Mouse (Mus musculus) liver, embryonic 13.5 days (tissue): ENCODE results near the gene Olfr517. TPM values are rescaled to one million over a fixed set of nuclear protein-coding genes. Genes with fewer than 3 reads are reported as not detected.

Experiments used
- ATAC-seq: fragments of 200-750 bp; cut with Nextera tagmentation; 2 replicates; pipeline ENCODE4 v1.8.0; 2017; ENCODE audit warnings: low read depth, mild to moderate bottlenecking, moderate number of reproducible peaks, moderate library complexity
- DNase-seq: peaks from one replicate; pipeline ENCODE4 v3.0.0; 2022
- H3K27ac ChIP-seq: fragments of 300-500 bp; sonication (generic); 2 replicates; pipeline ENCODE4 v1.5.1; 2015; ENCODE audit warnings: moderate library complexity, mild to moderate bottlenecking, inconsistent platforms
- H3K27me3 ChIP-seq: fragments of 300-500 bp; sonication (generic); 2 replicates; pipeline ENCODE4 v1.6.1; 2015; ENCODE audit warnings: mild to moderate bottlenecking, inconsistent platforms
- H3K36me3 ChIP-seq: fragments of 300-500 bp; sonication (generic); 2 replicates; pipeline ENCODE4 v1.6.1; 2015; ENCODE audit warnings: mild to moderate bottlenecking, inconsistent platforms
- H3K4me1 ChIP-seq: fragments of 300-500 bp; sonication (generic); replicated peaks from 2 replicates; pipeline ENCODE4 v1.6.1; 2015; ENCODE audit warnings: inconsistent platforms
- H3K4me2 ChIP-seq: fragments of 300-500 bp; sonication (generic); 2 replicates; pipeline ENCODE4 v1.6.1; 2015; ENCODE audit warnings: inconsistent platforms, mild to moderate bottlenecking, moderate library complexity
- H3K4me3 ChIP-seq: fragments of 300-500 bp; sonication (generic); replicated peaks from 2 replicates; pipeline ENCODE4 v1.5.1; 2015; ENCODE audit warnings: mild to moderate bottlenecking, inconsistent platforms
- H3K9ac ChIP-seq: fragments of 300-500 bp; sonication (generic); 2 replicates; pipeline ENCODE4 v1.6.1; 2015; ENCODE audit warnings: mild to moderate bottlenecking, inconsistent platforms
- H3K9me3 ChIP-seq: fragments of 300-500 bp; sonication (generic); replicated peaks from 2 replicates; pipeline ENCODE4 v1.6.1; 2016; ENCODE audit warnings: inconsistent platforms
- WGBS: fragments of 180-500 bp; shearing (Covaris S2); methylation state at CpG from one replicate; pipeline ENCODE4 v1.1.7; 2015; ENCODE audit not compliant: insufficient replicate concordance; 5-methylcytosine and 5-hydroxymethylcytosine counted together
- polyA plus RNA-seq: library from polyadenylated mRNA; unstranded; fragments of >200 nt; fragmentation: Nextera tagmentation; extraction: Ambion mirVana; gene quantifications from 2 replicates; pipeline ENCODE4 v1.2.1, GENCODE M21; 2015

Olfr517 gene
- polyA plus RNA-seq: not detected in 2 replicates

DNA sequence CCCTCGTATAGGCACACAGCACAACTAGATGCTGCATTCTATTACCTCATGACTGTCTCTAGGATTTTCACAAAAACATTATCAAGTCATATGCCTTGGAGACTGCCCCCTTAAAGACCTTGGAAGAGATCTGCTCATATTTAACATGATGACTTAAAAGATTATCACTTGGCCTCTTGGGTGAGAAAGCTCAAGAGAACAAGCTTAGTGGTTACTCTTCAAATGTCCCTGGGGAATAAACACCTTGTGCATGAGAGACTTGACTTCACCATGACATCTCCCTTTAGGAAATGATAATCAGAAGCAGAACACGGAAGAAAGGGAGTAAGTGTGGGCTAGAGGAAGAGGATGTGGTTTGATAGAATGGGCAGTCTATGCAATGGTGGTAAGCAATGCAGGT lies at the start of gene Olfr517:
Gene Olfr517 (minus strand): TSS at position 101 of the 400 bp plus-strand sequence.
- no peaks in the 10 kb centered on the region for H3K4me1 ChIP-seq
- no peaks in the 10 kb centered on the region for H3K9me3 ChIP-seq
- no peak within 1 kb of the TSS for H3K27ac ChIP-seq
- no peaks in the 10 kb centered on the region for H3K27me3 ChIP-seq
- H3K4me2 ChIP-seq: no peak within 1 kb of the TSS
- no peak within 1 kb of the TSS for H3K9ac ChIP-seq
- no peak within 1 kb of the TSS for H3K4me3 ChIP-seq
- WGBS: 40% methylated on average over 2 of the region's 2 CpGs
- H3K36me3 ChIP-seq: no peaks in the 10 kb centered on the region
- DNase-seq (no peak), ATAC-seq (no peak)

DNA sequence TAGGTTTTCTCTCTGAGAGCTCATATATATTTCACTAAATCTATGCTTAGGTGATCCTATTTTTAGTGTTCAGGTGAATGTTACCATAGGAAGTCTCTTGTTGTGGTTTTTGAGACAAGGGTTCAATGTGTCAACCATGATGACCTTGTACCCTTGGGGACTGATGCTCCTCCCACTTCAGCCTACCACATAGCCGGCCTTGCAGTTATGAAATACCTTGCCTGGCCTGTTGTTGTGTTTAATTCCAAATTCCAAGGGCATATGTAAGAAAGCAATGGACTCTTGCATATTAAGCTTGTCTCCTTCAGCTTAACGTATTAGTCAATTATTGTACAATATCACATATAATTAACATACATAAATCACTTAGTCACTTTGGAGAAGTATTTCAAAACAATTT lies 31.8 kb upstream of the Olfr517 start:
- H3K4me3 ChIP-seq: no peak overlapping the region
- 0 out of 2 replicates have a peak, but pooled peaks cover 2% of the 10 kb centered on the region for H3K9me3 ChIP-seq
- no peak overlapping the region for H3K27ac ChIP-seq
- no peaks in the 10 kb centered on the region for H3K4me1 ChIP-seq
- no peaks in the 10 kb centered on the region for H3K27me3 ChIP-seq
- ATAC-seq (no peak), DNase-seq (no peak)
- H3K36me3 ChIP-seq: no peaks in the 10 kb centered on the region
- H3K4me2 ChIP-seq: no peak overlapping the region
- 52% methylated on average over 2 of the region's 2 CpGs for WGBS
- no peak overlapping the region for H3K9ac ChIP-seq

DNA sequence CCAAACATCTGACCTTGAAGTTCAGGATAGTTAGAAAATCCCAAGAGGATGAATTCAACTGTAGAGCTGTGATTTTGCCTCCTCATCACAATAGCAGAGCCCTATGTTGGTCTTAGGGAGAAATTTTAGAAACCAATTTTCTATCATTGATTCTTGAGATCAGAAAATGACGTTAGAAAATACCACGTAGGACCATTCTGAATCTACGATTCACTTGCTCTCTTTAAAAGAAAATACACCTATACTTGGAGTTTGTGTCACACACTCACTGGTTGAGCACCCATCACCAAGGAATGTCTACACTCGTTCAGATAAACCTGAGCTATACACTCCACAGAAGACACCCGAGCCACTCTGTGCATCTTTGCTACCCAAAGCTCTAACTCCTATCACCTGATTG lies 22.1 kb upstream of the Olfr517 start, which contains the start of gene Olfr519:
Gene Olfr519 (minus strand): TSS at position 101 of the 400 bp plus-strand sequence.
- Histone ChIP-seq H3K9ac (no peak within 1 kb of the TSS), H3K9me3 (no peaks in the 10 kb centered on the region), H3K4me3 (no peak within 1 kb of the TSS), H3K36me3 (no peaks in the 10 kb centered on the region), H3K4me2 (no peak within 1 kb of the TSS), H3K27ac (no peak within 1 kb of the TSS), H3K4me1 (no peaks in the 10 kb centered on the region), H3K27me3 (no peaks in the 10 kb centered on the region)
- ATAC-seq (no peak), DNase-seq (no peak)
- 61% methylated on average over 5 of the region's 5 CpGs for WGBS

DNA sequence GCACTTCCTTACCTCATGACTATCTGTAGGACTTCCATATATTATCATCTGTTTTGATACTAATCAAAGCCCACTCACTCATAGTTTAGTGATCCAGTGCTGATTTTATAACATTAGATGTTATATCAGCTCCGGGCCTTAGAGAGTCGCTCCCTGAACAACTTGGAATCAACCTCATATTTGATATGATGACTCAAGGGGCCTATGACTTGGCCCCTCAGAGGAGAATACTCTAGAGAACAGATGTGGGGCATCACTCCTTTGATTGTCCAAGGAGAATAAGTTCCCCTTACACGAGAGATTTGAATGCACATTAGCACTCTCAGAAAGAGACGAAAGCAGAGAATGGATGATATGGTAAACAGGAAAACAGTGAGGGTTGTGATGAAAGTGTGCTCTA lies 12.7 kb upstream of the Olfr517 start, which contains the start of gene Olfr518:
Gene Olfr518 (minus strand): TSS at position 101 of the 400 bp plus-strand sequence.
- Histone ChIP-seq H3K36me3 (no peaks in the 10 kb centered on the region), H3K27ac (no peak within 1 kb of the TSS), H3K4me1 (no peaks in the 10 kb centered on the region), H3K9ac (no peak within 1 kb of the TSS), H3K27me3 (no peaks in the 10 kb centered on the region), H3K4me2 (no peak within 1 kb of the TSS), H3K4me3 (no peak within 1 kb of the TSS), H3K9me3 (no peaks in the 10 kb centered on the region)
- DNase-seq (no peak), ATAC-seq (no peak)
- 68% methylated on average over 4 of the region's 4 CpGs for WGBS

DNA sequence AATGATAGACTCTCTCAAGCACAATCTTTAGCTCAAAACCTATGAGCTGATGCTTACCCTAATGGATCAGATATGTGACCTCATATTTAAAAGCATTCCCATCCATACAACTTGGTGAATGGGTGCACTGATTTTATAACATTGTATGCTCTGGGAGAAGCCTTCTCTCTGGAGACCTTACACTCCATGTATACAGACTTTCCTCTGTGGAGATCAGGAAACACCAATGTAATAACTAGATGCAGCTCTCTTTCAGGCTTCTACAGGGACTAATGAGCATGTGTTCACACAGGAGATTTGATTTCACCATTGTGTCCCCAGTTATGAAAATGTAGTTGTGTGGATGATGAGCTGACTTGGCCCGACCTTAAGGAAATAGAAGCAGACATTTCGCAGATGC lies 21.8 kb downstream of the Olfr517 start, which contains the start of gene Olfr516:
Gene Olfr516 (minus strand): TSS at position 101 of the 400 bp plus-strand sequence.
- DNase-seq: no peak
- no peak within 1 kb of the TSS for H3K27ac ChIP-seq
- 57% methylated on average over 2 of the region's 2 CpGs for WGBS

DNA sequence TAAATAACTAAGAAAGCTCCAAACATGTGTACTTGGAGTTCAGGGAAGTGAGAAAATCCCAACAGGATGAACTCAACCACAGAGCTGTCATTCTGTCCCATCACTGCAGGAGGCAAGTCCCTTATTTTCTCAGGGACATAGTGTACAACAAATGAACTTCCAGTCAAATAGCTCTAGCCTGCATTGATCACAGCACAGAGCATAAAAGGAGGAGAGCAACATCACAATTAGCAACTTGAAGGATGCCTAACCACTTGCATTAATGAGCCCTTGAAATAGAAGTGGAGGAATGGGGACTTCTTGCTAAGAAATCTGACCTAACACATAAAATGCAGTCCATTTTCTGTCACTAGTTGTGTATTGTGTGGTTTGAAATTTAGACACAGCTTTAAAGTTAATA lies 46.3 kb downstream of the Olfr517 start, which contains the start of gene Olfr514:
Gene Olfr514 (minus strand): TSS at position 101 of the 400 bp plus-strand sequence.
- Histone ChIP-seq H3K4me2 (no peak within 1 kb of the TSS), H3K4me3 (no peak within 1 kb of the TSS), H3K4me1 (no peaks in the 10 kb centered on the region), H3K36me3 (no peaks in the 10 kb centered on the region), H3K9me3 (no peaks in the 10 kb centered on the region), H3K27ac (no peak within 1 kb of the TSS), H3K9ac (no peak within 1 kb of the TSS), H3K27me3 (no peaks in the 10 kb centered on the region)
- no peak for ATAC-seq
- DNase-seq: no peak

More for the DNA sequence above, 21.8 kb downstream of the Olfr517 start, which contains the start of gene Olfr516:
- no peaks in the 10 kb centered on the region for H3K27me3 ChIP-seq
- no peak within 1 kb of the TSS for H3K9ac ChIP-seq
- H3K4me1 ChIP-seq: no peaks in the 10 kb centered on the region
- no peak within 1 kb of the TSS for H3K4me2 ChIP-seq
- no peak within 1 kb of the TSS for H3K4me3 ChIP-seq
- no peaks in the 10 kb centered on the region for H3K36me3 ChIP-seq
- ATAC-seq: no peak
- H3K9me3 ChIP-seq: no peaks in the 10 kb centered on the region

Other genes starting within 250 kb of the Olfr517 start
- gene Olfr508, start 242.4 kb downstream of the Olfr517 start, polyA plus RNA-seq: not detected in 2 replicates
- gene Olfr509, start 220.5 kb downstream of the Olfr517 start, polyA plus RNA-seq: not detected in 2 replicates
- not detected in 2 replicates for gene Olfr510, start 206.0 kb downstream of the Olfr517 start, polyA plus RNA-seq
- not detected in 2 replicates for gene Olfr512, start 159.1 kb downstream of the Olfr517 start, polyA plus RNA-seq
- not detected in 2 replicates for gene Olfr513, start 121.4 kb downstream of the Olfr517 start, polyA plus RNA-seq
- gene Olfr514, start 46.4 kb downstream of the Olfr517 start, polyA plus RNA-seq: not detected in 2 replicates
- gene Olfr516, start 21.9 kb downstream of the Olfr517 start, polyA plus RNA-seq: not detected in 2 replicates
- not detected in 2 replicates for gene Olfr518, start 12.6 kb upstream of the Olfr517 start, polyA plus RNA-seq
- gene Olfr519, start 22.0 kb upstream of the Olfr517 start, polyA plus RNA-seq: not detected in 2 replicates
- 0.02 and 0.07 TPM in 2 replicates for gene Nlrp10, start 57.8 kb upstream of the Olfr517 start, polyA plus RNA-seq
- gene Eif3f, start 62.0 kb upstream of the Olfr517 start, polyA plus RNA-seq: 40.6 and 48.6 TPM in 2 replicates
- 0.06 and 0.07 TPM in 2 replicates for gene Tub, start 78.0 kb upstream of the Olfr517 start, polyA plus RNA-seq
- 0.64 and 0.73 TPM in 2 replicates for gene Ric3, start 211.0 kb upstream of the Olfr517 start, polyA plus RNA-seq